Mouse (Mus musculus) heart, embryonic 11.5 days (tissue): Measurements from ENCODE around the gene Soga1. TPM values are rescaled to one million over a fixed set of nuclear protein-coding genes. Genes with fewer than 3 reads are reported as not detected.

ENCODE experiments used
- ATAC-seq: fragments of 200-750 bp; cut with Nextera tagmentation; replicated peaks from 2 replicates; pipeline ENCODE4 v1.8.0; 2017; ENCODE audit warnings: moderate library complexity; ENCODE audit not compliant: insufficient number of reproducible peaks, low FRiP score, low TSS enrichment
- H3K27ac ChIP-seq: fragments of 300-500 bp; sonication (generic); 2 replicates; pipeline ENCODE4 v1.5.1; 2014; ENCODE audit warnings: mild to moderate bottlenecking, low read depth, low read length
- H3K27me3 ChIP-seq: fragments of 300-500 bp; sonication (generic); 2 replicates; pipeline ENCODE4 v1.6.1; 2014; ENCODE audit warnings: mild to moderate bottlenecking, low read length, mixed read lengths; ENCODE audit not compliant: control insufficient read depth, insufficient read depth
- H3K36me3 ChIP-seq: fragments of 300-500 bp; sonication (generic); 2 replicates; pipeline ENCODE4 v1.6.1; 2014; ENCODE audit warnings: mild to moderate bottlenecking, low read length, moderate library complexity, mixed read lengths; ENCODE audit not compliant: control insufficient read depth, insufficient read depth
- H3K4me1 ChIP-seq: fragments of 300-500 bp; sonication (generic); 2 replicates; pipeline ENCODE4 v1.6.1; 2014; ENCODE audit warnings: low read length; ENCODE audit not compliant: control insufficient read depth, insufficient read depth
- H3K4me2 ChIP-seq: fragments of 300-500 bp; sonication (generic); 2 replicates; pipeline ENCODE4 v1.6.1; 2014; ENCODE audit warnings: mild to moderate bottlenecking, moderate library complexity
- H3K4me3 ChIP-seq: fragments of 300-500 bp; sonication (generic); 2 replicates; pipeline ENCODE4 v1.5.1; 2014; ENCODE audit warnings: low read depth, low read length
- H3K9ac ChIP-seq: fragments of 300-500 bp; sonication (generic); 2 replicates; pipeline ENCODE4 v1.6.1; 2014; ENCODE audit warnings: mild to moderate bottlenecking, low read depth, low read length, moderate library complexity
- H3K9me3 ChIP-seq: fragments of 300-500 bp; sonication (generic); replicated peaks from 2 replicates; pipeline ENCODE4 v1.6.1; 2016; ENCODE audit warnings: low read length; ENCODE audit not compliant: control insufficient read depth
- WGBS: fragments of 180-500 bp; shearing (Covaris S2); extraction: QIAGEN DNeasy Blood & Tissue Kit; methylation state at CpG from one replicate; pipeline ENCODE4 v1.1.7; 2014; ENCODE audit not compliant: insufficient replicate concordance; 5-methylcytosine and 5-hydroxymethylcytosine counted together
- polyA plus RNA-seq: library from polyadenylated mRNA; unstranded; fragments of >200 nt; fragmentation: Nextera tagmentation; extraction: Ambion mirVana; gene quantifications from 2 replicates; pipeline ENCODE4 v1.2.1, GENCODE M21; 2014

Gene Soga1
- polyA plus RNA-seq, 1 experiment from 2014 or later, result 3.6 TPM

GRCm38 (mm10) chr2:157055721-157056120 lies 23.3 kb downstream of the Soga1 start:
- no peak overlapping the region for H3K4me2 ChIP-seq
- no peak overlapping the region for H3K27ac ChIP-seq
- 89% methylated on average over 6 of the region's 6 CpGs for WGBS
- H3K4me1 ChIP-seq, result peaks cover 18% of the 10 kb centered on the region
- no peaks in the 10 kb centered on the region for H3K27me3 ChIP-seq
- no peak overlapping the region for H3K4me3 ChIP-seq
- ATAC-seq, result no peak
- H3K9me3 ChIP-seq, result no peaks in the 10 kb centered on the region
- H3K9ac ChIP-seq, result no peak overlapping the region
- peaks cover 10% of the 10 kb centered on the region for H3K36me3 ChIP-seq

- Histone ChIP-seq H3K27ac (peak overlapping the region; percentile 37; the same call in 1 of the 2 replicates), H3K27me3 (no peaks in the 10 kb centered on the region), H3K4me2 (no peak overlapping the region), H3K9me3 (no peaks in the 10 kb centered on the region), H3K9ac (0 out of 2 replicates have a peak overlapping the region, but pooled peaks have one; percentile 46), H3K36me3 (peaks cover 10% of the 10 kb centered on the region), H3K4me1 (peaks cover 21% of the 10 kb centered on the region), H3K4me3 (no peak overlapping the region)
- ATAC-seq, result no peak
- 65% methylated on average over 5 of the region's 5 CpGs for WGBS
These were observed 24.2 kb downstream of the Soga1 start for GRCm38 (mm10) chr2:157054816-157055215.

GRCm38 (mm10) chr2:157054297-157054696 lies 24.8 kb downstream of the Soga1 start:
- Histone ChIP-seq H3K27ac (0 out of 2 replicates have a peak overlapping the region, but pooled peaks have one; percentile 37), H3K36me3 (peaks cover 7% of the 10 kb centered on the region), H3K9ac (no peak overlapping the region), H3K4me1 (peaks cover 22% of the 10 kb centered on the region), H3K4me3 (no peak overlapping the region), H3K4me2 (no peak overlapping the region), H3K9me3 (no peaks in the 10 kb centered on the region), H3K27me3 (no peaks in the 10 kb centered on the region)
- 73% methylated on average over 8 of the region's 8 CpGs for WGBS
- ATAC-seq, result no peak

- H3K9ac ChIP-seq, result no peak overlapping the region
- 75% methylated on average over 4 of the region's 4 CpGs for WGBS
- no peak overlapping the region for H3K4me2 ChIP-seq
- H3K4me3 ChIP-seq, result no peak overlapping the region
- no peaks in the 10 kb centered on the region for H3K9me3 ChIP-seq
- ATAC-seq, result no peak
- peaks cover 16% of the 10 kb centered on the region for H3K4me1 ChIP-seq
- H3K27me3 ChIP-seq, result no peaks in the 10 kb centered on the region
- H3K36me3 ChIP-seq, result peaks cover 7% of the 10 kb centered on the region
- no peak overlapping the region for H3K27ac ChIP-seq
These were observed 25.3 kb downstream of the Soga1 start for GRCm38 (mm10) chr2:157053787-157054186.

GRCm38 (mm10) chr2:157053124-157053523 lies 25.9 kb downstream of the Soga1 start:
- Histone ChIP-seq H3K9me3 (no peaks in the 10 kb centered on the region), H3K9ac (no peak overlapping the region), H3K4me1 (peaks cover 11% of the 10 kb centered on the region), H3K4me2 (no peak overlapping the region), H3K36me3 (peaks cover 7% of the 10 kb centered on the region), H3K4me3 (no peak overlapping the region), H3K27me3 (no peaks in the 10 kb centered on the region), H3K27ac (no peak overlapping the region)
- 88% methylated on average over 5 of the region's 5 CpGs for WGBS
- ATAC-seq, result no peak

- no peaks in the 10 kb centered on the region for H3K27me3 ChIP-seq
- no peak overlapping the region for H3K4me3 ChIP-seq
- H3K27ac ChIP-seq, result peak overlapping the region; percentile 46; the same call in 1 of the 2 replicates
- ATAC-seq, result no peak
- WGBS, result 65% methylated on average over 8 of the region's 8 CpGs
- H3K4me1 ChIP-seq, result peaks cover 11% of the 10 kb centered on the region
- H3K4me2 ChIP-seq, result no peak overlapping the region
- peaks cover 7% of the 10 kb centered on the region for H3K36me3 ChIP-seq
- no peak overlapping the region for H3K9ac ChIP-seq
- no peaks in the 10 kb centered on the region for H3K9me3 ChIP-seq
These were observed 26.6 kb downstream of the Soga1 start for GRCm38 (mm10) chr2:157052448-157052847.

GRCm38 (mm10) chr2:157049831-157050243 lies 29.2 kb downstream of the Soga1 start:
- ATAC-seq, result no peak
- no peaks in the 10 kb centered on the region for H3K27me3 ChIP-seq
- H3K36me3 ChIP-seq, result peaks cover 21% of the 10 kb centered on the region
- H3K4me2 ChIP-seq, result no peak overlapping the region
- no peaks in the 10 kb centered on the region for H3K9me3 ChIP-seq
- no peak overlapping the region; the same call in 1 of the 2 replicates for H3K9ac ChIP-seq
- H3K4me3 ChIP-seq, result no peak overlapping the region
- H3K27ac ChIP-seq, result no peak overlapping the region
- 62% methylated on average over 8 of the region's 8 CpGs for WGBS
- H3K4me1 ChIP-seq, result peaks cover 8% of the 10 kb centered on the region

- Histone ChIP-seq H3K4me2 (no peak overlapping the region), H3K9ac (no peak overlapping the region), H3K36me3 (peaks cover 31% of the 10 kb centered on the region), H3K27ac (no peak overlapping the region), H3K4me1 (peaks cover 8% of the 10 kb centered on the region), H3K27me3 (no peaks in the 10 kb centered on the region), H3K4me3 (no peak overlapping the region), H3K9me3 (no peaks in the 10 kb centered on the region)
- ATAC-seq, result no peak
- WGBS, result 87% methylated on average over 13 of the region's 13 CpGs
These were observed 30.5 kb downstream of the Soga1 start for GRCm38 (mm10) chr2:157048395-157049181.

GRCm38 (mm10) chr2:157046956-157047355 lies 32.1 kb downstream of the Soga1 start:
- Histone ChIP-seq H3K4me1 (peaks cover 5% of the 10 kb centered on the region), H3K9ac (no peak overlapping the region), H3K4me3 (no peak overlapping the region), H3K27me3 (no peaks in the 10 kb centered on the region), H3K4me2 (no peak overlapping the region), H3K36me3 (peaks cover 26% of the 10 kb centered on the region), H3K27ac (no peak overlapping the region), H3K9me3 (no peaks in the 10 kb centered on the region)
- ATAC-seq, result no peak
- WGBS, result 83% methylated on average over 5 of the region's 5 CpGs
